Mouse (Mus musculus): ENCODE measurements around the gene 4833439L19Rik. TPM values are rescaled to one million over a fixed set of nuclear protein-coding genes. Genes with fewer than 3 reads are reported as not detected.

4833439L19Rik gene
- polyA plus RNA-seq (2014; fragmentation: Illumina TruSeq; extraction: RNeasy Lipid Tissue Mini Kit (QIAGEN cat#74804); ENCODE audit: low read depth, low replicate concordance), result 44.5 TPM

GRCm38 (mm10) chr13:54565201-54565581, at the start of gene 4833439L19Rik:
TSS of gene 4833439L19Rik (minus strand) at chr13:54565435.

GRCm38 (mm10) chr13:54610972-54611754, 45.9 kb upstream of the 4833439L19Rik start, which contains the start of gene Cltb:
TSS of gene Cltb (minus strand) at chr13:54611344.

GRCm38 (mm10) chr13:54589996-54590951, 25.0 kb upstream of the 4833439L19Rik start, which contains the start of the genes Nop16 and Higd2a:
TSS of gene Nop16 (minus strand) at chr13:54590090.
TSS of gene Higd2a (plus strand) at chr13:54590207.

GRCm38 (mm10) chr13:54574854-54575481, 9.7 kb upstream of the 4833439L19Rik start, which contains the start of gene Arl10:
TSS of gene Arl10 (plus strand) at chr13:54575015.

GRCm38 (mm10) chr13:54503604-54504521, 61.4 kb downstream of the 4833439L19Rik start, which contains the start of gene Simc1:
TSS of gene Simc1 (plus strand) at chr13:54503779.

Other genes with a start within 250 kb of the 4833439L19Rik start
- 0.18 TPM for gene Cplx2, start 194.1 kb downstream of the 4833439L19Rik start, polyA plus RNA-seq (2014; fragmentation: Illumina TruSeq; extraction: RNeasy Lipid Tissue Mini Kit (QIAGEN cat#74804); ENCODE audit: low read depth, low replicate concordance)
- 7.8 TPM for gene Thoc3, start 96.6 kb downstream of the 4833439L19Rik start, polyA plus RNA-seq (2014; fragmentation: Illumina TruSeq; extraction: RNeasy Lipid Tissue Mini Kit (QIAGEN cat#74804); ENCODE audit: low read depth, low replicate concordance)
- 35.7 TPM for gene Simc1, start 61.7 kb downstream of the 4833439L19Rik start, polyA plus RNA-seq (2014; fragmentation: Illumina TruSeq; extraction: RNeasy Lipid Tissue Mini Kit (QIAGEN cat#74804); ENCODE audit: low read depth, low replicate concordance)
- gene Arl10, start 9.6 kb upstream of the 4833439L19Rik start, polyA plus RNA-seq (2014; fragmentation: Illumina TruSeq; extraction: RNeasy Lipid Tissue Mini Kit (QIAGEN cat#74804); ENCODE audit: low read depth, low replicate concordance), result not detected
- gene Nop16, start 24.7 kb upstream of the 4833439L19Rik start, polyA plus RNA-seq (2014; fragmentation: Illumina TruSeq; extraction: RNeasy Lipid Tissue Mini Kit (QIAGEN cat#74804); ENCODE audit: low read depth, low replicate concordance), result 8.0 TPM
- 10.6 TPM for gene Higd2a, start 24.8 kb upstream of the 4833439L19Rik start, polyA plus RNA-seq (2014; fragmentation: Illumina TruSeq; extraction: RNeasy Lipid Tissue Mini Kit (QIAGEN cat#74804); ENCODE audit: low read depth, low replicate concordance)
- gene Cltb, start 45.9 kb upstream of the 4833439L19Rik start, polyA plus RNA-seq (2014; fragmentation: Illumina TruSeq; extraction: RNeasy Lipid Tissue Mini Kit (QIAGEN cat#74804); ENCODE audit: low read depth, low replicate concordance), result 5.6 TPM
- gene Faf2, start 56.3 kb upstream of the 4833439L19Rik start, polyA plus RNA-seq (2014; fragmentation: Illumina TruSeq; extraction: RNeasy Lipid Tissue Mini Kit (QIAGEN cat#74804); ENCODE audit: low read depth, low replicate concordance), result 59.8 TPM
- gene Rnf44, start 128.5 kb upstream of the 4833439L19Rik start, polyA plus RNA-seq (2014; fragmentation: Illumina TruSeq; extraction: RNeasy Lipid Tissue Mini Kit (QIAGEN cat#74804); ENCODE audit: low read depth, low replicate concordance), result 11.5 TPM
- gene Cdhr2, start 136.0 kb upstream of the 4833439L19Rik start, polyA plus RNA-seq (2014; fragmentation: Illumina TruSeq; extraction: RNeasy Lipid Tissue Mini Kit (QIAGEN cat#74804); ENCODE audit: low read depth, low replicate concordance), result 0.14 TPM
- not detected for gene Gprin1, start 184.4 kb upstream of the 4833439L19Rik start, polyA plus RNA-seq (2014; fragmentation: Illumina TruSeq; extraction: RNeasy Lipid Tissue Mini Kit (QIAGEN cat#74804); ENCODE audit: low read depth, low replicate concordance)
- gene Sncb, start 201.2 kb upstream of the 4833439L19Rik start, polyA plus RNA-seq (2014; fragmentation: Illumina TruSeq; extraction: RNeasy Lipid Tissue Mini Kit (QIAGEN cat#74804); ENCODE audit: low read depth, low replicate concordance), result not detected
- not detected for gene Eif4e1b, start 218.6 kb upstream of the 4833439L19Rik start, polyA plus RNA-seq (2014; fragmentation: Illumina TruSeq; extraction: RNeasy Lipid Tissue Mini Kit (QIAGEN cat#74804); ENCODE audit: low read depth, low replicate concordance)
- 5.2 TPM for gene Tspan17, start 223.9 kb upstream of the 4833439L19Rik start, polyA plus RNA-seq (2014; fragmentation: Illumina TruSeq; extraction: RNeasy Lipid Tissue Mini Kit (QIAGEN cat#74804); ENCODE audit: low read depth, low replicate concordance)